Mouse (Mus musculus): ENCODE measurements at regions not wholly inside any gene's neighbourhood (a gene's known extent, or its start where the extent isn't known, plus 50 kb on each side); places are given as distances from the start of the nearest gene placed in this dataset.

DNA sequence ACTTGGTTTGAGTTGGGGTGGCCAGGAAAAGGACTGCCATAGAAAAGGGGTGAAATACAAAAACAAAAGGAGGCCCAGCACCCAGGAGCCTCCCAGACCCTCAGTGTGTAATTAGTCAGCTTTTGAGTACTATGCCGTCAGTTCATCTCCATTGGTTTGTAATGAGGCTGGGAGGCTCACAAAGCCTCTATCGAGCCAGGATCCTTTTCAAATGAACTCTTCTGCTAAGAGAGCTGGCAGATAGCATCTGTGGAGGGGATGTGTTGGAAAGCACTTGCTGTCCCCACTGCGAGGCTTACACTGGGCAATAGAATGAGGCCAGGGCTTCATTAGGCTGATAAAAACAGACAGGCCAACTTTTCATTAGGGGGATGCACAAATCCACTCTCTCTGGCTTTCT lies 445.2 kb downstream of the Nuf2 start:
- TF ChIP-seq CTCF (IDR thresholded peaks at IDR 0.05) (no peak), EP300 (IDR thresholded peaks at IDR 0.05) (no peak)
